Mouse (Mus musculus): ENCODE data around the gene Gm14685. TPM values are rescaled to one million over a fixed set of nuclear protein-coding genes. Genes with fewer than 3 reads are reported as not detected.
"Not testable (repeated sequence)": the region's sequence is repeated elsewhere in the genome, so short reads cannot be mapped to it uniquely, and the experiment has no call there.

The Gm14685 gene
- 0.72 and 0.76 TPM in 2 replicates for polyA plus RNA-seq (2015; fragmentation: Nextera tagmentation; extraction: Ambion mirVana)

DNA sequence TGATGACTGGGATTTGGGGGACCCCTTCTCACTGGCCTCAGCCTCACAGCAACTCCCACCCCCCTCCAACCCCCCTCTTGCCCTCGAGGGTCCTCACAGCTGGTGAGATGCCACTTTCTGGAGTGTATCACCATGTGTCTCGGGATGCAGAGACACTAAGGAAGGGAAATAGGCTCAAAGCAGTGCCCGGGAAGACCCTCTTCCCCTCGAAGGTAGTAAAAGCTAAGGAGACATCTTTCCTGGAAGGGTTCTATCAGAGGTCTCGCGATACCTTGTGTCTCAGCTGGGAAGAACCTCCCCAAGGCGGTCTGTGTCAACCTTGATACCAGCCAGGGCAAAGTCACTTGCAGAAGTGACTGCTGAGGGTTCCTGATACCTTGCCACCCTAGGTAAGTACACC lies at the start of gene Gm14685:
TSS of gene Gm14685 (plus strand) at position 301 of the 400 bp plus-strand sequence.
- H3K27ac ChIP-seq (ENCODE audit: low read length); ATAC-seq; H3K4me1 ChIP-seq (replicated peaks; ENCODE audit: control insufficient read depth, insufficient read depth, low read length); H3K9me3 ChIP-seq (ENCODE audit: control insufficient read depth, low read length); H3K27me3 ChIP-seq (replicated peaks; ENCODE audit: control insufficient read depth, insufficient read depth, low read length); H3K4me2 ChIP-seq (ENCODE audit: low read length); H3K4me3 ChIP-seq (replicated peaks; ENCODE audit: low read length); H3K9ac ChIP-seq (replicated peaks; ENCODE audit: low read depth, low read length); H3K36me3 ChIP-seq (ENCODE audit: control insufficient read depth, insufficient read depth): not testable (repeated sequence)
- WGBS, result no CpG with 5 or more reads among the region's 7 CpGs

DNA sequence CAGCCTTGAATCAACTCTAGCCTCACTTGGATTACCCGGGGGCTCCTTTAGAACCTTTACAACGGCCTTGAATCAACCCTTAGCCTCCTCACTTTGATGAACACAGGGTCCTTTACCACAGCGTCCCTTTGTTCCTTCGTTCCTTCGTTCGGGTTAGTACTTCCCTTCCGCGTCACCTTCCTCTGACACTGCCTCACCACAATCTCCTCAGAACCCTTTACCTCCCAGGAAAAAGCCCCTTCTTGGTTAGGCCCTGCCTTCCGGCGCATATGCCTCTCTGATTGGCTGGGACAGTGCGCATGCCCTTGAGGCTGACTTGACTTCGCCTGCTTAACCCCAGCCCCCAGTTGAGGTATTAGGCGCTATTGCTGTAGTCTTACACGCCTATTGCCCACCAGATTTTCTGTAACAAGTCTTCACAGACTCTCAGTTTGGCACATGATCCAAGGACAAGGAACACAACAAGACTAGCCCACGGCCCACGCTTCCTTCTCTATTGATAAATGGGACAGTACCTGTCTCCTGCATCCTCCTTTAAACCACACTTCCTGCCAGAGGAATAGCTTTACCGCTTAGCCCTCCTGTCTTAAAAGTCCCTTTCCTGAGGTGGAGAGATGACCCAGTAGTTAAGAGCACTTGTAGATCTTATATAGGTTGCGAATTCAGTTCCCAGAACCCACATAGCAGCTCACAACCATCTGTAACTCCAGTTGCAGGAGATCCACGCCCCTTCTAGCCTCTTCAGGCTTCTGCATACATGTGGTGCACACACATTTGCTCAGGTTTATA lies 34.4 kb upstream of the Gm14685 start, which contains the start of gene Xlr4a:
TSS of gene Xlr4a (minus strand) at position 212 of the 789 bp plus-strand sequence.
- not testable (repeated sequence) for ATAC-seq; H3K27ac ChIP-seq (ENCODE audit: low read length); H3K4me2 ChIP-seq (ENCODE audit: low read length); H3K27me3 ChIP-seq (replicated peaks; ENCODE audit: control insufficient read depth, insufficient read depth, low read length); H3K9me3 ChIP-seq (ENCODE audit: control insufficient read depth, low read length); H3K9ac ChIP-seq (replicated peaks; ENCODE audit: low read depth, low read length); H3K36me3 ChIP-seq (ENCODE audit: control insufficient read depth, insufficient read depth); H3K4me3 ChIP-seq (replicated peaks; ENCODE audit: low read length); H3K4me1 ChIP-seq (replicated peaks; ENCODE audit: control insufficient read depth, insufficient read depth, low read length)
- 85% methylated on average over 16 of the region's 19 CpGs for WGBS

DNA sequence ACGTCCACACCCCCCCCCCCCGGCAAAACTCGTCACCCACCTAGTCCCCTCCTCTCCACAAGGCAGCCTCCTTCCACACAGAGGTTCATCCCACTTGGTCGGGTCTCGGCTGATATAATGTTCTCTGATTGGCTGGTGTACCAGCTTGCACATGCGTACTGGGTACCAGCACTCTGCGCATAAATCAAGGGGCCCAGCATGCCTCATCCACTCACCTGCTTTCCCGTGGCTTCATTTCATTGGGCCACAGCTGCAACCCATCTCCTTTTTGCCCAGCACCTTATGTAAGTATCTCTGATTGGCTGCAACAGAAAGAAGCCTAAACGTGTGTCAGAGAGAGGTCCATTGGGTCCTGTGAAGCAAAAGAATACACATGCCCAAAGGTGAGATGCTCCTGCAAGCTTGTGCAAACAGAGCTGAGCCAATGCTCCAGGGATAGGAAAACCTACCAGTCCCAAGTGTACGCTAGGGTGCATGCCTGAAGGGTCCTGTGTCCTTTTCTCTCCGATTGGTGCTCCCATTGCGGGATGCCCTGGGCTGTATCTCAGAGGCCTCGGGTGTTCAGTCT lies 19.8 kb upstream of the Gm14685 start, which contains the start of gene Xlr3a:
TSS of gene Xlr3a (minus strand) at position 155 of the 568 bp plus-strand sequence.
- H3K9me3 ChIP-seq (ENCODE audit: control insufficient read depth, low read length); H3K27ac ChIP-seq (ENCODE audit: low read length); H3K4me1 ChIP-seq (replicated peaks; ENCODE audit: control insufficient read depth, insufficient read depth, low read length); H3K36me3 ChIP-seq (ENCODE audit: control insufficient read depth, insufficient read depth); H3K4me2 ChIP-seq (ENCODE audit: low read length); H3K27me3 ChIP-seq (replicated peaks; ENCODE audit: control insufficient read depth, insufficient read depth, low read length); ATAC-seq; H3K9ac ChIP-seq (replicated peaks; ENCODE audit: low read depth, low read length); H3K4me3 ChIP-seq (replicated peaks; ENCODE audit: low read length): not testable (repeated sequence)
- 77% methylated on average over 10 of the region's 13 CpGs for WGBS

DNA sequence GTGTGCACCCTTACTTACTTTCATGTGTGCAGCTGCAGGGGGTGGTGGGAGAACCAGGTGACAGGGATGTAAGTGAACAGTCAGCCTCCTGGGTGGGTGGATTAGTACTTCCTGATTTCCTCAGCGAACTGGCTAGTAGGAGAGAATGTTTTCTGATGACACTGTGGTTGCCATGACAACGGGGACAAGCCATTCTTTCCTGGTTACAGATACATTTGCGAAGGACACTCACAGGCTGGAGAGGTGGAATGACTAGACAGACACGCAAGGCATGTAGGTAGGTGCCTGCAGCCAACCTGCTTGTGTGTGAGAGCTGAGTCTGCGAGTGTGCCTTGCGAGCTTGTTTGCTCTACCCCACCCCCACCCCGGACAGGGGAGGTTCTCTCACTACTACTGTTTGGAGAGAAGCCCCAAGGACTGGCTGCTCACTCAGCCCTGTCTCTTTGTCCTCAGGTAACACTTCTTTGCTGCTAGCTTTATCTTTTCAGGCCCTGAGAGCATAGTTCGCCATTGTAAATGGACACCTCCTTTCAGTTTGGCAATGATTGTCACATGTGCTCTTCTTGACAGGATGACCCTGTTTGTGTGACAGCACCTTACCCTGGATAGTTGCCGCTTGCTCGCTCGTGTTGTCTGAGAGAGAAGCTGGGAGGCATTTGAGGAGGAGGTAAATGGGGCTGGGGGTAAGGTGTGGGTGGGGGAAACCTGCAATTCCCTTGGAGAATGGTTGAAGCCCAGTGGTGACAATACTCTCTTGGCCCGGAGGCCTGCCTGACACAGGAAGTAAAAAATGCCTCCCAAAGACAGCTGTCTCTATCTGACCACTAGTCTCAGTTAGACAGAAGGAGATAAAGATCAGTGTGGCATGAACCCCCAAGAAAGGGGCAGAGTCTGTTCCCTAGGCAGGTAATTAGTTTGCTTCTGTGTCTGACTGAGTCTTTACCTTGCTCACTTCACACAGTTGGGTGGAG lies 6.3 kb downstream of the Gm14685 start:
- H3K36me3 ChIP-seq (ENCODE audit: control insufficient read depth, insufficient read depth); H3K27me3 ChIP-seq (replicated peaks; ENCODE audit: control insufficient read depth, insufficient read depth, low read length); H3K9ac ChIP-seq (replicated peaks; ENCODE audit: low read depth, low read length); H3K4me3 ChIP-seq (replicated peaks; ENCODE audit: low read length); H3K9me3 ChIP-seq (ENCODE audit: control insufficient read depth, low read length); H3K4me2 ChIP-seq (ENCODE audit: low read length); H3K4me1 ChIP-seq (replicated peaks; ENCODE audit: control insufficient read depth, insufficient read depth, low read length); H3K27ac ChIP-seq (ENCODE audit: low read length): not testable (repeated sequence)
- no CpG with 5 or more reads among the region's 12 CpGs for WGBS
- ATAC-seq, result peak; percentile 69

DNA sequence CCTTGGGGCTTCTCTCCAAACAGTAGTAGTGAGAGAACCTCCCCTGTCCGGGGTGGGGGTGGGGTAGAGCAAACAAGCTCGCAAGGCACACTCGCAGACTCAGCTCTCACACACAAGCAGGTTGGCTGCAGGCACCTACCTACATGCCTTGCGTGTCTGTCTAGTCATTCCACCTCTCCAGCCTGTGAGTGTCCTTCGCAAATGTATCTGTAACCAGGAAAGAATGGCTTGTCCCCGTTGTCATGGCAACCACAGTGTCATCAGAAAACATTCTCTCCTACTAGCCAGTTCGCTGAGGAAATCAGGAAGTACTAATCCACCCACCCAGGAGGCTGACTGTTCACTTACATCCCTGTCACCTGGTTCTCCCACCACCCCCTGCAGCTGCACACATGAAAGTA lies 26.4 kb downstream of the Gm14685 start:
- not testable (repeated sequence) for H3K4me2 ChIP-seq (ENCODE audit: low read length); H3K36me3 ChIP-seq (ENCODE audit: control insufficient read depth, insufficient read depth); H3K27ac ChIP-seq (ENCODE audit: low read length); H3K27me3 ChIP-seq (replicated peaks; ENCODE audit: control insufficient read depth, insufficient read depth, low read length); H3K4me1 ChIP-seq (replicated peaks; ENCODE audit: control insufficient read depth, insufficient read depth, low read length); H3K9me3 ChIP-seq (ENCODE audit: control insufficient read depth, low read length); H3K9ac ChIP-seq (replicated peaks; ENCODE audit: low read depth, low read length); H3K4me3 ChIP-seq (replicated peaks; ENCODE audit: low read length)
- ATAC-seq, result peak; percentile 62
- no CpG with 5 or more reads among the region's 7 CpGs for WGBS

DNA sequence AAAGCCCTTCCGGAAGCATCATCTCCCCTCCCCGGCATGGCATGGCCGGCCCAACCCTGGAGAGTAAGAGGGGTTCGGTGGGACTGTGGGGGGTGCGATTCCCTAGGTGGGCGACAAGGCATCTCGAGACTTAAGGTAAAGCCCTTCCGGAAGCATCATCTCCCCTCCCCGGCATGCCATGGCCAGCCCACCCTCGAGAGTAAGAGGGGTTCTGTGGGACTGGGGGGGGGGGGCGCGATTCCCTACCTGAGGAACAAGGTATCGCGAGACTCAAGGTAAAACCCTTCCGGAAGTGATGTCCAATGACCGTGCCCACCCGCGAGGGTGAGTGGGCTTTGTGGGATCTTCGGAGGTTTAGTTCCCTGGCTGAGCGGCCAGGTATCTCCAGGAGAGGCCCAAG lies 31.6 kb downstream of the Gm14685 start, which contains the start of gene Xlr5b:
TSS of gene Xlr5b (plus strand) at position 301 of the 400 bp plus-strand sequence.
- not testable (repeated sequence) for H3K4me2 ChIP-seq (ENCODE audit: low read length); H3K27me3 ChIP-seq (replicated peaks; ENCODE audit: control insufficient read depth, insufficient read depth, low read length); H3K4me1 ChIP-seq (replicated peaks; ENCODE audit: control insufficient read depth, insufficient read depth, low read length); H3K9ac ChIP-seq (replicated peaks; ENCODE audit: low read depth, low read length); H3K4me3 ChIP-seq (replicated peaks; ENCODE audit: low read length); H3K27ac ChIP-seq (ENCODE audit: low read length); H3K36me3 ChIP-seq (ENCODE audit: control insufficient read depth, insufficient read depth); ATAC-seq; H3K9me3 ChIP-seq (ENCODE audit: control insufficient read depth, low read length)
- no CpG with 5 or more reads among the region's 20 CpGs for WGBS

DNA sequence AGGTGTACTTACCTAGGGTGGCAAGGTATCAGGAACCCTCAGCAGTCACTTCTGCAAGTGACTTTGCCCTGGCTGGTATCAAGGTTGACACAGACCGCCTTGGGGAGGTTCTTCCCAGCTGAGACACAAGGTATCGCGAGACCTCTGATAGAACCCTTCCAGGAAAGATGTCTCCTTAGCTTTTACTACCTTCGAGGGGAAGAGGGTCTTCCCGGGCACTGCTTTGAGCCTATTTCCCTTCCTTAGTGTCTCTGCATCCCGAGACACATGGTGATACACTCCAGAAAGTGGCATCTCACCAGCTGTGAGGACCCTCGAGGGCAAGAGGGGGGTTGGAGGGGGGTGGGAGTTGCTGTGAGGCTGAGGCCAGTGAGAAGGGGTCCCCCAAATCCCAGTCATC lies 32.5 kb downstream of the Gm14685 start, which contains the start of gene DXBay18:
TSS of gene DXBay18 (minus strand) at position 101 of the 400 bp plus-strand sequence.
- not testable (repeated sequence) for H3K4me2 ChIP-seq (ENCODE audit: low read length); H3K4me3 ChIP-seq (replicated peaks; ENCODE audit: low read length); H3K27ac ChIP-seq (ENCODE audit: low read length); H3K9me3 ChIP-seq (ENCODE audit: control insufficient read depth, low read length); H3K9ac ChIP-seq (replicated peaks; ENCODE audit: low read depth, low read length); H3K4me1 ChIP-seq (replicated peaks; ENCODE audit: control insufficient read depth, insufficient read depth, low read length); H3K36me3 ChIP-seq (ENCODE audit: control insufficient read depth, insufficient read depth); ATAC-seq; H3K27me3 ChIP-seq (replicated peaks; ENCODE audit: control insufficient read depth, insufficient read depth, low read length)
- WGBS, result no CpG with 5 or more reads among the region's 7 CpGs

DNA sequence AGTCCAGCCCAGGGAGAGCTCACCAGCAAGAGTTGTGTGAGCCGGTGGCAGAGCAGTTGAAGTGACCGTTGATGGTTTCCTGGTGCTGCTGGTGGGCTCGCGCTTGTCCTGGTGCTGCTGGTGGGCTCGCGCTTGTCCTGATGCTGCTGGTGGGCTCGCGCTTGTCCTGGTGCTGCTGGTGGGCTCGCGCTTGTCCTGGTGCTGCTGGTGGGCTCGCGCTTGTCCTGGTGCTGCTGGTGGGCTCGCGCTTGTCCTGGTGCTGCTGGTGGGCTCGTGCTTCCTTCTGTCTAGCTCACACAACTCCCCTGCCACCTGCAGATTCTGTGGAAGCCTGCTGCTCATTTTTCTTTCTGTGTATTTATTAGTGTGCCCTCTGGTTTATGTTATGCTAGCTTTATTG lies 60.0 kb downstream of the Gm14685 start, which contains the start of gene Spin2d:
TSS of gene Spin2d (minus strand) at position 101 of the 400 bp plus-strand sequence.
- not testable (repeated sequence) for ATAC-seq
- 79% methylated on average over 6 of the region's 15 CpGs for WGBS

More for the DNA sequence above, 60.0 kb downstream of the Gm14685 start, which contains the start of gene Spin2d:
- H3K9ac ChIP-seq (replicated peaks; ENCODE audit: low read depth, low read length); H3K27me3 ChIP-seq (replicated peaks; ENCODE audit: control insufficient read depth, insufficient read depth, low read length); H3K36me3 ChIP-seq (ENCODE audit: control insufficient read depth, insufficient read depth); H3K4me3 ChIP-seq (replicated peaks; ENCODE audit: low read length); H3K4me2 ChIP-seq (ENCODE audit: low read length); H3K27ac ChIP-seq (ENCODE audit: low read length); H3K9me3 ChIP-seq (ENCODE audit: control insufficient read depth, low read length); H3K4me1 ChIP-seq (replicated peaks; ENCODE audit: control insufficient read depth, insufficient read depth, low read length): not testable (repeated sequence)
